Mouse (Mus musculus) megakaryocyte, adult 5-6 weeks (primary cell): ENCODE measurements at regions not wholly inside any gene's neighbourhood (a gene's known extent, or its start where the extent isn't known, plus 50 kb on each side); places are given as distances from the start of the nearest gene placed in this dataset.
"Not testable (repeated sequence)": the region's sequence is repeated elsewhere in the genome, so short reads cannot be mapped to it uniquely, and the experiment has no call there.

Source experiments
- ATAC-seq: 2 replicates; pipeline ENCODE4 v1.8.0; 2016; ENCODE audit warnings: mild to moderate bottlenecking, inconsistent platforms; ENCODE audit not compliant: poor library complexity, severe bottlenecking

GRCm38 (mm10) chr10:56884456-56885410, 507.6 kb downstream of the Gja1 start:
- no peak for ATAC-seq

- not testable (repeated sequence) for ATAC-seq
Observed at GRCm38 (mm10) chr10:56891530-56891929, 514.4 kb downstream of the Gja1 start.

DNA sequence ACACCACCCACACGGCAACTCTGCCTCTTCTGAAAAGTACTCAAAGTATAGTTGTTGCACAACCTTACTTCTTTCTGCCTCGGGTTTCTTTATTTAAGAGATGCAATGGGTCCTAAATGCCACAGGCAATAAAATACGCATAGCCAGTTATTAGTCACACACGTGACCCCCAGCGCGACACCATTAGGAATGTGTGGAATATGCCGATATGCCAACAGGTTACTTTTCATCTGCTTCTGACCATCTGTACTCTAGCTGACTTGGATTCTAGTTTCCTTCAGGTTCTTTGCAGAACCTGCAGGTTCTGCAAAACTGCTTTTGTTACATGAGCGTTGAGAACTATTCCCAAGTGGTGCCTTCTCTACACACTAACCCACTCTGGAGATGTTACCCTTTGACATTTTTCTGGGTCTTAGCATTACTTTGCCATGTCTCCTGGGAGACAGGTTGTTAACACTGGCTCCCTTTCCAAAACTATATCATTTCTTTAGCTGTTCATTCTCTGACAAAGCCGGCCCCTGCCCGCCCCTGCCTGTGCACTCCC, 515.6 kb downstream of the Gja1 start:
- ATAC-seq: no peak

DNA sequence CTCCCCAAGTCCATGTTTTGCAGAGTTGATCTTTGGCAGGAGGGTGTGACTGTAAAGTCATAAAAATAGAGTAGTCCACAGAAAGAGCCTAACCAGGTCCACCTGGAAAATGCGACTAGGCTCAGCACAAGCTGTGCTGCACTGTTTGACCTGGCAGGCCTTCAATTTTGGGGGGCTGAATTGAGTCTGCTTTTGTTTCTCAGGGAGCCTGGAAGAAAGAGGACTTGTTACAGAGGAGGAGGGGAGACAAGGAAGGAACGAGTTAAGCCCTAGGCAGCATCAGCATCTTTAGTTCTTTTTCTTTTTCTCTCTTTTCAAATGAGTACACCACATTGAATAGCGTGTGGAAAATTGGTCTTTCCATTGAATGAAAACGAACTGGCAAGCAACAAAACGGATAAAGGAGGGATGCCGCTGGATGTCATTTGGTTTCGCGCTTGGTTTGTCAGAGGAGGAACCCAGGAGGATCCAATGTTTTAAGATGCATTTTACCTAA, 516.1 kb downstream of the Gja1 start:
- ATAC-seq: no peak

GRCm38 (mm10) chr10:56899640-56900274, 522.6 kb downstream of the Gja1 start:
- ATAC-seq: no peak

DNA sequence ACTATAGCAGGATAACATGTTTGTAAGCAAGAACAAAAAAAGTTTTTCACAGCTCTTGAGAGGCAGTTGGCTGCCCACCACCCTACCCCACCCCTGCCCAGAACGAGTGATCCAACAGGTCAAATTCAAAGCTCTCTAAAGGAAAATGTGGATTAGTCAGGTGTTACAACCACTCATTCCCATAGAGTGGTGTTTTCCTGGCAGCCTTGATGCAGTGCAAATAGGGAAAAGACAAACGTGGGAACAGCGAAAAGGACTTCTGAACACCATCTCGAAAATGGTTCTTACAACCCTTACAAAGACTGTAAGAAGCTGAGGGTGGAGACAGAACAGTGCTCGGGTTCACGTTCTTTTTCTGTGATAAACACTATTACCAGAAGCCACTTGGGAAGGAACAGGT, 523.8 kb downstream of the Gja1 start:
- ATAC-seq: no peak

DNA sequence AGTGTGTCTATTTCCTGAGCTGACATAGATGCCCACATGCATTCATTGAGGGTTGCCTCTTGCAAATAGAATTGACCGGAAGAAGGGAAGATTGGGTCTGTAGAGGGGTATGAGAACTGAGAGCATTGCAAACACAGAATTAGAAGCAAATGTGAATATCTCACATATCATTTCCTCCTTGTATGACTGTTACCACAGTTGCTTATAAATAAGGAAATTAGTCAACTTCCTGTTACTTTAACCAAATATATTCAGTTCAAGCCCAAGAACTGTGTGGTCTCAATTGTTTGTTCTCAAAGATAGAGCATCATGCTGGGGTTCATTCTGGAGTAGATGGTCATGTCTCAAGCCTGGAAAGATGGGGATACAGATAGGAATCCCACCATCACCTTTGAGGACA, 535.6 kb downstream of the Gja1 start:
- ATAC-seq: peak; percentile 80

DNA sequence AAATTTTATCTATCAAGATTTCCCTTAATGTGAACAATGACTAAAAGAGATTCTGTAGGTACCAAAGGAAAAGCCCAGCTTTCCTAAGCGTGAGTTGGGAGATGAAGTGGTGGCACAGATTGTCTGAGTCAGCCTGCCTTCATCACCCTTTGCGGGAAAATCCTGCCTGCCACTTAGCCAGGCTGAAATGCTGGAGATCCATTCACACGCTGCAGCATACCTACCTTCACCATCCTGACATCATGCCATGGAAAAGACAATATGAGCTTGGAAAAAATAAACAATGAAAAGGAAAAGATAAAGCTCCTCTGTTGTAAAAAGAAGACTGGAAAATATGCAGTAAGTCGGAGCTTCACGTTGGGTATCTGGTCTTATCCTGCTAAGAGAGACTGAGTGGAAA, 537.0 kb downstream of the Gja1 start:
- no peak for ATAC-seq

GRCm38 (mm10) chr10:56918412-56918811, 541.3 kb downstream of the Gja1 start:
- ATAC-seq: no peak

- ATAC-seq: no peak
Observed at GRCm38 (mm10) chr10:56920711-56921672, 543.9 kb downstream of the Gja1 start.

GRCm38 (mm10) chr10:56935174-56935573, 551.0 kb upstream of the Hsf2 start:
- ATAC-seq: no peak

DNA sequence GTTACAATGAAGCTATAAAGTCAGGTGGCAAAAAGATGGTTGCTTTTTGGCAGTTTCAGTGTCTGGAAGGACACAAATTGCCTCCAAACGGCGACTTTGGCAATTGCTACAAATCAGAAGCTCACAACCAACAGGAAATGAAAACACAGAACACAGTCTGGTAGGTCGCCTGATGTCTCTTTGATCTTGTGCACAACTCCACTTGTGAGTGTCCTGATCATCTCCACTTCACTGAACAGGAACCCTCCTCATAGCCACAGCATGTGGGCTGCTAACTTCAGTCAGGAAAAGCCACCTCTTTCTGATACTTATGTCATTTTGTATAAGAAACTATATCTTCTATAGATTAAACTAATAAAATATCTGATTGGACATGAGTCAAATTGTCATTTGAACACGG, 544.2 kb upstream of the Hsf2 start:
- no peak for ATAC-seq

- ATAC-seq: peak; percentile 40
Observed at GRCm38 (mm10) chr10:56944434-56945145, 541.6 kb upstream of the Hsf2 start.

GRCm38 (mm10) chr10:56956728-56957127, 529.5 kb upstream of the Hsf2 start:
- no peak for ATAC-seq

- no peak for ATAC-seq
Observed at GRCm38 (mm10) chr10:56962096-56962807, 523.9 kb upstream of the Hsf2 start.

GRCm38 (mm10) chr10:56963215-56963614, 523.0 kb upstream of the Hsf2 start:
- ATAC-seq: no peak

GRCm38 (mm10) chr10:56968913-56969312, 517.3 kb upstream of the Hsf2 start:
- no peak for ATAC-seq

DNA sequence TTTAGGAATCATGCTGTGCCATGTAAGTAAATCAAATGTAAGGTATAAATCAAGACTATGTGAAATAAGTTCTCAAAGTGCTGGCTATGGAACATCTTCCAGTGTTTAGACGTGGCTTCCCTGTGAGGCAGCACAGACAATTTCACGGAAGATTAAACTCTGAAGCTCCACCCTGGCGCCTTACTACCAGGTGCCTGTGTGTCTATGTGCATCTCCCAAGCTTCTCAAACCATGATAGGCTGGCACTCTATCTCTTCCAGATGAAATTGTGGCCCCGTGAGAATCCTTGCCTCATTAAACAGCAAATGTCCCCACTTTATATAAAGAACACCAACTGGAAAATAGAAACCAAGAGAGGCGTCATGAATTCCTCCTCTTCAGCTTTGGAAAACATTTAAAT, 511.4 kb upstream of the Hsf2 start:
- ATAC-seq: no peak

- no peak for ATAC-seq
Observed at GRCm38 (mm10) chr10:56979601-56980000, 506.6 kb upstream of the Hsf2 start.
